Mouse (Mus musculus) liver, embryonic 11.5 days (tissue): ENCODE measurements around the gene Nox3. TPM values are rescaled to one million over a fixed set of nuclear protein-coding genes. Genes with fewer than 3 reads are reported as not detected.

Experiments used
- ATAC-seq: fragments of 200-750 bp; cut with Nextera tagmentation; replicated peaks from 2 replicates; pipeline ENCODE4 v1.8.0; 2017; ENCODE audit warnings: moderate number of reproducible peaks, mild to moderate bottlenecking, moderate TSS enrichment, moderate library complexity; ENCODE audit not compliant: low FRiP score
- DNase-seq: peaks from one replicate; pipeline ENCODE4 v3.0.0-alpha.2; 2017; ENCODE audit warnings: low spot score
- H3K27ac ChIP-seq: fragments of 300-500 bp; sonication (generic); 2 replicates; pipeline ENCODE4 v1.5.1; 2014; ENCODE audit warnings: mild to moderate bottlenecking, low read depth, low read length, control low read depth
- H3K27me3 ChIP-seq: fragments of 300-500 bp; sonication (generic); replicated peaks from 2 replicates; pipeline ENCODE4 v1.6.1; 2014; ENCODE audit warnings: low read length, mixed read lengths; ENCODE audit not compliant: control insufficient read depth, insufficient read depth
- H3K36me3 ChIP-seq: fragments of 300-500 bp; sonication (generic); 2 replicates; pipeline ENCODE4 v1.6.1; 2014; ENCODE audit warnings: mild to moderate bottlenecking, low read length, moderate library complexity, mixed read lengths; ENCODE audit not compliant: control insufficient read depth, insufficient read depth
- H3K4me1 ChIP-seq: fragments of 300-500 bp; sonication (generic); replicated peaks from 2 replicates; pipeline ENCODE4 v1.6.1; 2014; ENCODE audit warnings: low read length, mixed read lengths; ENCODE audit not compliant: control insufficient read depth, insufficient read depth
- H3K4me2 ChIP-seq: fragments of 300-500 bp; sonication (generic); 2 replicates; pipeline ENCODE4 v1.6.1; 2014; ENCODE audit warnings: mild to moderate bottlenecking, control low read depth, moderate library complexity
- H3K4me3 ChIP-seq: fragments of 300-500 bp; sonication (generic); 2 replicates; pipeline ENCODE4 v1.5.1; 2014; ENCODE audit warnings: low read depth, low read length, control low read depth
- H3K9ac ChIP-seq: fragments of 300-500 bp; sonication (generic); 2 replicates; pipeline ENCODE4 v1.6.1; 2014; ENCODE audit warnings: low read depth, low read length, control low read depth
- H3K9me3 ChIP-seq: fragments of 300-500 bp; sonication (generic); 2 replicates; pipeline ENCODE4 v1.6.1; 2016; ENCODE audit warnings: low read length, inconsistent platforms, mixed read lengths; ENCODE audit not compliant: control insufficient read depth
- WGBS: fragments of 180-500 bp; shearing (Covaris S2); extraction: QIAGEN DNeasy Blood & Tissue Kit; methylation state at CpG from one replicate; pipeline ENCODE4 v1.1.7; 2014; 5-methylcytosine and 5-hydroxymethylcytosine counted together
- polyA plus RNA-seq: library from polyadenylated mRNA; unstranded; fragments of >200 nt; fragmentation: Nextera tagmentation; extraction: Ambion mirVana; gene quantifications from 2 replicates; pipeline ENCODE4 v1.2.1, GENCODE M21; 2014

Nox3 gene
- polyA plus RNA-seq, 1 experiment from 2014 or later = not detected

- Histone ChIP-seq H3K27ac (no peak overlapping the region), H3K9ac (no peak overlapping the region), H3K9me3 (no peaks in the 10 kb centered on the region), H3K4me1 (no peaks in the 10 kb centered on the region), H3K4me3 (no peak overlapping the region), H3K27me3 (no peaks in the 10 kb centered on the region), H3K36me3 (no peaks in the 10 kb centered on the region), H3K4me2 (no peak overlapping the region)
- ATAC-seq = no peak
- no peak for DNase-seq
- WGBS = 87% methylated on average over 1 of the region's 1 CpGs
These were observed 98.9 kb downstream of the Nox3 start for GRCm38 (mm10) chr17:3597130-3597529.

Other genes starting within 250 kb of the Nox3 start
- gene Cldn20, start 163.7 kb downstream of the Nox3 start, polyA plus RNA-seq = not detected in 2 replicates
- 18.3 and 20.3 TPM in 2 replicates for gene Tfb1m, start 138.5 kb downstream of the Nox3 start, polyA plus RNA-seq